Mouse (Mus musculus): ENCODE data around the gene Mixl1. TPM values are rescaled to one million over a fixed set of nuclear protein-coding genes. Genes with fewer than 3 reads are reported as not detected.

The Mixl1 gene
- polyA plus RNA-seq, 1 experiment from 2014 or later: 0.14 TPM

- DNase-seq (ENCODE audit: low spot score): no peak
- ATAC-seq (ENCODE audit: low read depth): no peak
- no peaks in the 10 kb centered on the region for H3K9me3 ChIP-seq (ENCODE audit: control insufficient read depth, low read length)
- H3K4me1 ChIP-seq (ENCODE audit: control insufficient read depth, insufficient read depth, low read length): no peaks in the 10 kb centered on the region
- no peaks in the 10 kb centered on the region for H3K27me3 ChIP-seq (replicated peaks; ENCODE audit: control insufficient read depth, insufficient read depth, low read length)
- no peak overlapping the region for H3K4me2 ChIP-seq (ENCODE audit: low read depth, low read length)
- no peak overlapping the region for H3K27ac ChIP-seq (replicated peaks; ENCODE audit: low read depth, low read length)
- no peak overlapping the region for H3K4me3 ChIP-seq (ENCODE audit: low read depth, low read length)
- H3K9ac ChIP-seq (ENCODE audit: low read depth, low read length): no peak overlapping the region
- H3K36me3 ChIP-seq (ENCODE audit: control insufficient read depth, insufficient read depth, low read length): no peaks in the 10 kb centered on the region
- WGBS: 77% methylated on average over 5 of the region's 5 CpGs
Measured at GRCm38 (mm10) chr1:180718756-180719155, 21.9 kb upstream of the Mixl1 start.

GRCm38 (mm10) chr1:180708935-180709776, 12.3 kb upstream of the Mixl1 start:
- H3K4me3 ChIP-seq (ENCODE audit: low read depth, low read length): no peak overlapping the region
- no peaks in the 10 kb centered on the region for H3K27me3 ChIP-seq (replicated peaks; ENCODE audit: control insufficient read depth, insufficient read depth, low read length)
- no peaks in the 10 kb centered on the region for H3K36me3 ChIP-seq (ENCODE audit: control insufficient read depth, insufficient read depth, low read length)
- 70% methylated on average over 13 of the region's 14 CpGs for WGBS
- DNase-seq (ENCODE audit: low spot score): no peak
- H3K27ac ChIP-seq (replicated peaks; ENCODE audit: low read depth, low read length): no peak overlapping the region
- H3K9ac ChIP-seq (ENCODE audit: low read depth, low read length): no peak overlapping the region
- no peaks in the 10 kb centered on the region for H3K4me1 ChIP-seq (ENCODE audit: control insufficient read depth, insufficient read depth, low read length)
- ATAC-seq (ENCODE audit: low read depth): no peak; the same call in 1 of the 2 replicates
- H3K4me2 ChIP-seq (ENCODE audit: low read depth, low read length): no peak overlapping the region
- no peaks in the 10 kb centered on the region for H3K9me3 ChIP-seq (ENCODE audit: control insufficient read depth, low read length)

- H3K9ac ChIP-seq (ENCODE audit: low read depth, low read length): no peak overlapping the region
- H3K4me1 ChIP-seq (ENCODE audit: control insufficient read depth, insufficient read depth, low read length): no peaks in the 10 kb centered on the region
- no peaks in the 10 kb centered on the region for H3K27me3 ChIP-seq (replicated peaks; ENCODE audit: control insufficient read depth, insufficient read depth, low read length)
- no peak overlapping the region for H3K4me3 ChIP-seq (ENCODE audit: low read depth, low read length)
- H3K27ac ChIP-seq (replicated peaks; ENCODE audit: low read depth, low read length): no peak overlapping the region
- H3K9me3 ChIP-seq (ENCODE audit: control insufficient read depth, low read length): no peaks in the 10 kb centered on the region
- no peak for DNase-seq (ENCODE audit: low spot score)
- 73% methylated on average over 3 of the region's 3 CpGs for WGBS
- no peaks in the 10 kb centered on the region for H3K36me3 ChIP-seq (ENCODE audit: control insufficient read depth, insufficient read depth, low read length)
- ATAC-seq (ENCODE audit: low read depth): no peak
- no peak overlapping the region for H3K4me2 ChIP-seq (ENCODE audit: low read depth, low read length)
Measured at GRCm38 (mm10) chr1:180707813-180708212, 11.0 kb upstream of the Mixl1 start.

- no peak overlapping the region for H3K4me2 ChIP-seq (ENCODE audit: low read depth, low read length)
- no peaks in the 10 kb centered on the region for H3K9me3 ChIP-seq (ENCODE audit: control insufficient read depth, low read length)
- whole genome bisulfite sequencing: 38% methylated on average over 3 of the region's 3 CpGs
- H3K9ac ChIP-seq (ENCODE audit: low read depth, low read length): no peak overlapping the region
- ATAC-seq (ENCODE audit: low read depth) (no peak), DNase-seq (ENCODE audit: low spot score) (no peak)
- no peaks in the 10 kb centered on the region for H3K4me1 ChIP-seq (ENCODE audit: control insufficient read depth, insufficient read depth, low read length)
- H3K27ac ChIP-seq (replicated peaks; ENCODE audit: low read depth, low read length): no peak overlapping the region
- no peaks in the 10 kb centered on the region for H3K27me3 ChIP-seq (replicated peaks; ENCODE audit: control insufficient read depth, insufficient read depth, low read length)
- H3K4me3 ChIP-seq (ENCODE audit: low read depth, low read length): no peak overlapping the region
- H3K36me3 ChIP-seq (ENCODE audit: control insufficient read depth, insufficient read depth, low read length): no peaks in the 10 kb centered on the region
Measured at GRCm38 (mm10) chr1:180707368-180707767, 10.5 kb upstream of the Mixl1 start.

GRCm38 (mm10) chr1:180703400-180703799, 6.6 kb upstream of the Mixl1 start:
- Histone ChIP-seq H3K27me3 (replicated peaks; ENCODE audit: control insufficient read depth, insufficient read depth, low read length) (peaks cover 10% of the 10 kb centered on the region; the same call in 1 of the 2 replicates), H3K36me3 (ENCODE audit: control insufficient read depth, insufficient read depth, low read length) (no peaks in the 10 kb centered on the region), H3K4me3 (ENCODE audit: low read depth, low read length) (no peak overlapping the region), H3K27ac (replicated peaks; ENCODE audit: low read depth, low read length) (no peak overlapping the region), H3K4me1 (ENCODE audit: control insufficient read depth, insufficient read depth, low read length) (no peaks in the 10 kb centered on the region), H3K9ac (ENCODE audit: low read depth, low read length) (no peak overlapping the region), H3K9me3 (ENCODE audit: control insufficient read depth, low read length) (no peaks in the 10 kb centered on the region), H3K4me2 (ENCODE audit: low read depth, low read length) (peak overlapping the region; percentile 17; the same call in 1 of the 2 replicates)
- ATAC-seq (ENCODE audit: low read depth): no peak
- 36% methylated on average over 6 of the region's 6 CpGs for WGBS
- DNase-seq (ENCODE audit: low spot score): peak; percentile 6

- peaks cover 44% of the 10 kb centered on the region for H3K27me3 ChIP-seq (replicated peaks; ENCODE audit: control insufficient read depth, insufficient read depth, low read length)
- H3K9ac ChIP-seq (ENCODE audit: low read depth, low read length): no peak overlapping the region
- no peak overlapping the region for H3K4me3 ChIP-seq (ENCODE audit: low read depth, low read length)
- no peaks in the 10 kb centered on the region for H3K9me3 ChIP-seq (ENCODE audit: control insufficient read depth, low read length)
- WGBS: 57% methylated on average over 4 of the region's 5 CpGs
- ATAC-seq (ENCODE audit: low read depth) (no peak), DNase-seq (ENCODE audit: low spot score) (no peak)
- H3K4me1 ChIP-seq (ENCODE audit: control insufficient read depth, insufficient read depth, low read length): 0 out of 2 replicates have a peak, but pooled peaks cover 6% of the 10 kb centered on the region
- H3K36me3 ChIP-seq (ENCODE audit: control insufficient read depth, insufficient read depth, low read length): no peaks in the 10 kb centered on the region
- H3K4me2 ChIP-seq (ENCODE audit: low read depth, low read length): no peak overlapping the region
- H3K27ac ChIP-seq (replicated peaks; ENCODE audit: low read depth, low read length): no peak overlapping the region
Measured at GRCm38 (mm10) chr1:180698063-180698462, 1.2 kb upstream of the Mixl1 start.

GRCm38 (mm10) chr1:180691284-180691683, 5.5 kb downstream of the Mixl1 start:
- 88% methylated on average over 7 of the region's 7 CpGs for WGBS
- Histone ChIP-seq H3K4me2 (ENCODE audit: low read depth, low read length) (no peak overlapping the region), H3K27me3 (replicated peaks; ENCODE audit: control insufficient read depth, insufficient read depth, low read length) (peaks cover 13% of the 10 kb centered on the region), H3K27ac (replicated peaks; ENCODE audit: low read depth, low read length) (no peak overlapping the region), H3K4me1 (ENCODE audit: control insufficient read depth, insufficient read depth, low read length) (0 out of 2 replicates have a peak, but pooled peaks cover under 1% of the 10 kb centered on the region), H3K4me3 (ENCODE audit: low read depth, low read length) (no peak overlapping the region), H3K9ac (ENCODE audit: low read depth, low read length) (no peak overlapping the region), H3K9me3 (ENCODE audit: control insufficient read depth, low read length) (no peaks in the 10 kb centered on the region), H3K36me3 (ENCODE audit: control insufficient read depth, insufficient read depth, low read length) (peaks cover 52% of the 10 kb centered on the region)
- DNase-seq (ENCODE audit: low spot score) (no peak), ATAC-seq (ENCODE audit: low read depth) (no peak)

Measured in embryonic facial prominence, embryonic 14.5 days (tissue).